Mouse (Mus musculus): ENCODE measurements around the gene Slco3a1. TPM values are rescaled to one million over a fixed set of nuclear protein-coding genes. Genes with fewer than 3 reads are reported as not detected.

The Slco3a1 gene
- total RNA-seq, 2 experiments from 2014 or later, result 53.9 to 56.2 TPM

GRCm38 (mm10) chr7:74323683-74324082 is 230.9 kb downstream of the Slco3a1 start:
- no peak for DNase-seq (ENCODE audit: extremely low spot score in 1 of 2, low spot score in 1 of 2)

GRCm38 (mm10) chr7:74323194-74323593 is 231.4 kb downstream of the Slco3a1 start:
- no peak for DNase-seq (ENCODE audit: extremely low spot score in 1 of 2, low spot score in 1 of 2)

- no peak for DNase-seq (ENCODE audit: extremely low spot score in 1 of 2, low spot score in 1 of 2)
These were observed 233.9 kb downstream of the Slco3a1 start for GRCm38 (mm10) chr7:74320635-74321034.

GRCm38 (mm10) chr7:74315836-74316435 is 238.6 kb downstream of the Slco3a1 start:
- no peak for DNase-seq (ENCODE audit: extremely low spot score in 1 of 2, low spot score in 1 of 2)

- DNase-seq (ENCODE audit: extremely low spot score in 1 of 2, low spot score in 1 of 2), result no peak
These were observed 240.3 kb downstream of the Slco3a1 start for GRCm38 (mm10) chr7:74314276-74314675.

- DNase-seq (ENCODE audit: extremely low spot score in 1 of 2, low spot score in 1 of 2), result no peak
These were observed 241.1 kb downstream of the Slco3a1 start for GRCm38 (mm10) chr7:74313279-74314105.

GRCm38 (mm10) chr7:74311536-74311935 is 243.0 kb downstream of the Slco3a1 start:
- no peak for DNase-seq (ENCODE audit: extremely low spot score in 1 of 2, low spot score in 1 of 2)

GRCm38 (mm10) chr7:74303611-74304300 is 250.8 kb downstream of the Slco3a1 start:
- no peak for DNase-seq (ENCODE audit: extremely low spot score in 1 of 2, low spot score in 1 of 2)

- DNase-seq (ENCODE audit: extremely low spot score in 1 of 2, low spot score in 1 of 2), result no peak
These were observed 251.5 kb downstream of the Slco3a1 start for GRCm38 (mm10) chr7:74303081-74303480.

GRCm38 (mm10) chr7:74286531-74286930 is 268.0 kb downstream of the Slco3a1 start:
- DNase-seq (ENCODE audit: extremely low spot score in 1 of 2, low spot score in 1 of 2), result no peak

GRCm38 (mm10) chr7:74280371-74280770 is 274.2 kb downstream of the Slco3a1 start:
- DNase-seq (ENCODE audit: extremely low spot score in 1 of 2, low spot score in 1 of 2), result no peak

GRCm38 (mm10) chr7:74279356-74279755 is 275.2 kb downstream of the Slco3a1 start:
- DNase-seq (ENCODE audit: extremely low spot score in 1 of 2, low spot score in 1 of 2), result no peak

- no peak for DNase-seq (ENCODE audit: extremely low spot score in 1 of 2, low spot score in 1 of 2)
These were observed 284.5 kb downstream of the Slco3a1 start for GRCm38 (mm10) chr7:74270089-74270394.

GRCm38 (mm10) chr7:74269283-74270088 is 285.1 kb downstream of the Slco3a1 start:
- DNase-seq (ENCODE audit: extremely low spot score in 1 of 2, low spot score in 1 of 2), result no peak

- no peak for DNase-seq (ENCODE audit: extremely low spot score in 1 of 2, low spot score in 1 of 2)
These were observed 287.9 kb downstream of the Slco3a1 start for GRCm38 (mm10) chr7:74266511-74267168.

- no peak for DNase-seq (ENCODE audit: extremely low spot score in 1 of 2, low spot score in 1 of 2)
These were observed 298.3 kb downstream of the Slco3a1 start for GRCm38 (mm10) chr7:74256291-74256690.

GRCm38 (mm10) chr7:74252066-74252465 is 302.5 kb downstream of the Slco3a1 start:
- DNase-seq (ENCODE audit: extremely low spot score in 1 of 2, low spot score in 1 of 2), result no peak

- no peak for DNase-seq (ENCODE audit: extremely low spot score in 1 of 2, low spot score in 1 of 2)
These were observed 313.3 kb downstream of the Slco3a1 start for GRCm38 (mm10) chr7:74241236-74241635.

- DNase-seq (ENCODE audit: extremely low spot score in 1 of 2, low spot score in 1 of 2), result no peak
These were observed 314.0 kb downstream of the Slco3a1 start for GRCm38 (mm10) chr7:74240459-74241172.
